Mouse (Mus musculus): ENCODE results near the gene Ech1.
"Not testable (repeated sequence)": the region's sequence is repeated elsewhere in the genome, so short reads cannot be mapped to it uniquely, and the experiment has no call there.

Gene Ech1

DNA sequence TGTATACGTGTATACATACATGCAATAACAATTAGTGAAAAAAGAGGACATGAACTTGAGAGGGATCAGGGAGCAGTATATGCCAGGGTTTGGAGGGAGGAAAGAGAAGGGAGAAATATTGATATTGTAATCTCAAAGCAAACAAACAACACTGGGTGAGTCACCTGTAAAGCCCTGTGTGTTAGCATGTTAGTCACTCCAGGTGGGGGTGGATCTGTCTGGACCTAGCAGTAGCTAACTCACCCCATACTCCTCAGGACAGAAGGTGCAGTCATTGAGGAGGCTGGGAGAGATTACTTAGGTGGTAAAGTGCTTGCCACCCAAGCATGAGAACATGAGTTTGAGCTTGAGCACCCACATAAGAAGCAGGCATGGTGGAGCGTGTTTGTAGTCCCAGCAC, 34.9 kb downstream of the Ech1 start:
- DNase-seq (ENCODE audit: low read depth, low spot score) = no peak

DNA sequence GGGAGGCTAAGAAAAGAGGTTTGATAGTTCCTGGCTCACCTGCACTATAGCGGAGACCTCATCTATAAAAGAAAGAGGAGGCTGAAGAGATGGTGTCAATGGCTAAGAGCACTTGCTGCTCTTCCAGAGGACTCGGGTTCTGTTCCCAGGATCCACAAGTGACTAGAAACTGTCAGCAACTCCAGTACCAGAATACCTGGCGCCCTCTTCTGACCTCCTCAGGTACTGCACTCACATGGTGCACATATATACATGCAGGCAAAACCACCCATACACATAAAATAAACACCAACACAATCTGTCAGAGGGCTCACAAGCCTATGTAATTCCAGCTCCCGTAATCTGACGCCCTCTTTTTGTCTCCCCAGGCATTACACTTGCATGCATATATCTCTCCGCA, 35.9 kb downstream of the Ech1 start:
- no peak for DNase-seq (ENCODE audit: low read depth, low spot score)

DNA sequence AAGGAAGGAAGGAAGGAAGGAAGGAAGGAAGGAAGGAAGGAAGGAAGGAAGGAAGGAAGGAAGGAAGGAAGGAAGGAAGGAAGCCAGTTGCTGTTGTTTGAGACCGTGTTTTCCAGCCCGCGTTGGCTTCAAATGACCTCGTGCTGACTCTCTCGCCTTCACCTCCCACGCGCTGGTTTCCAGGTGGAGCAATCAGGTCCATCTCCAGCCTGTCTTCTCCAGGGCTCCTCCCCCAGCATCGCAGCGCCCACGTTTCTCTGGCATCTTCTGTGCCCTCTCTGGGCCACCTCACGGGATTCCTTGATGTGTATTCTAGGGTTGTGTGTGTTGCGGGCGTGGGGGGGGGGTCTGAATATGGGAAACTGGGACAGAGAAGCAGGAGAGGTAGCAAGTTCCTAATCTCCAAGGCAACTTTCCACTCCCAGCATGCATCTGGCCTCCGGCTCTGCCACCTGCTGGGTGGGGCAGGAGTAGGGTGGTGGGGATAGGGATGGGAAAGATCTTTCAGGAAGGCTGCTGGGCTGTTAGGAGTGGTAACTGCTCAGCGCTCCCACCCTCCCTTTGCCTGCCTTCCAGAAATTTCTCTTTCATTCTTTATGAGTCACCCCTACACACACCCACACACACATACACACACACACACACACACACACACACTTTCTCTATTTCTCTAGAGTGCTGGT, 37.9 kb downstream of the Ech1 start:
- DNase-seq (ENCODE audit: low read depth, low spot score) = no peak

DNA sequence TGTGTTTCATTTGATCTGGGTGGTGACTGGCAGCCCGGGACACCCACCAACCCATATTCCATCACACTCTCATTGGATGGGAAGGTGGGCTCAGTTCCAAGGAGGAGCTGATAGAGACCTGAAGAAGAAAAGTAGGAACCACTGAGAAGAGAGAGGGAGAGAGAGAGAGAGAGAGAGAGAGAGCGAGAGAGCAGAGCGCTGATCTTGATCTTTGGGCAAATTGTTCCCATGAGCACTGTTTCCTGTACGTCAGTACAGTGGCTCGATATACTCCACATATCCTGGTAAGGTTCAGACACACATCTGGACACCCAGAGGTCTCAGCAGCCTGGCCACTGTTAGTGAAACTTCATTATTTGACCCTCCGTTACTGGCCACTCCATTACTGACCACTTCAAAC, 38.5 kb downstream of the Ech1 start, which contains the start of gene Lgals7:
Lgals7 (plus strand) TSS at position 314 of the 400 bp plus-strand sequence.
- DNase-seq (ENCODE audit: low read depth, low spot score) = no peak

DNA sequence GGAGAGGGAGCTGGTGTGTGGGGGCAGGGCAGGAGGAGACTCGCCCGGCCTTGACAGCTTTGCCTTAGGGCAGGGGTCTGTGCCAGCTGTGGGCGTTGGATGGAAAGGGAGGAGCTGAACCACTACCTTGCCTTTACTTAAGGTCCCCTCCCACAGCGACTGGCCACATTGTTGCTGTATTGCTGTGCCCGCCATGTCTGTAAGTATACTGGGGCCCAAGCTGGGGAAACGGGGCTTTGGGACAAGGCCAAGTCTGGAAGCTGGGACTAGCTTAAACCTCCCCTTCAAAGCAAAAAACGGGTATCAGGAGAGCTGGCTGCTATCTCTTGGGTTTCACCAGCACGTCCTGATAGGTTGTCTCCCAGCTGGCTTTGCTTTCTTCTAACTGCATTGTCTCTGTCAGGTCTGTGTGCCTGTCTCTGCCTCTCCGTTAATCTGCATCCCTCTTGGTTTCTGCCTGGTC, 39.3 kb downstream of the Ech1 start:
- no peak for DNase-seq (ENCODE audit: low read depth, low spot score)

DNA sequence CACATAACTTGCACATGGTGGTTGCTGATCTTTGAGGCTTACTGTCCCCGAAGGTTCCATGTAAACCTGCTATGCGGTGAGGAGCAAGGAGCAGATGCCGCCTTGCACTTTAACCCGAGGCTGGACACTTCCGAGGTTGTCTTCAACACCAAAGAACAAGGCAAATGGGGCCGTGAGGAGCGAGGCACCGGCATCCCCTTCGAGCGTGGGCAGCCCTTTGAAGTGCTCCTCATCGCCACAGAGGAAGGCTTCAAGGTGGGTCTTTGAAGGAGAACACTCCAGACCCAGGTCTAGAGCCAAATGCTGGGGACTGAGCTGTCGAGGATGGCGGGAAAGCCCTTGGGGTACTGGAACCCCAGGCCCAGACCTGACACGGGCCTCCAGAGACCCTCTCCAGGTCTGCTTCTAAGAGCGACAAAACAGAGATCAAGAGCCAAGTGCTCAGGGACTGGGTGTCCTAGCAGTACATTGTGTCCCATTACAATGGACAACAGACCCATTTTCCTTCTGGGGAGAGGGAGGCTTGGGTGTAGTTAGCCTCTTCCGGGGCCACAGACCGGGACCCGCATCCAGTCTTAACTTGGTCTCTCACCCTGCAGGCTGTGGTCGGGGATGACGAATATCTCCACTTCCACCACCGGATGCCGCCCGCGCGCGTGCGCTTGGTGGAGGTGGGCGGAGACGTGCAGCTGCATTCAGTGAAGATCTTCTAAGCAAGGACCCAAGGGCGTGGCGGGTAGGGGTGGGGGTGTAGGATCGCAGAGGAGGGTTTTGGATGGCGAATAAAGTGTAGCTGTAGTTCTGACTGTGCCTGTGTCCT, 40.7 kb downstream of the Ech1 start:
- peak; percentile 65 for DNase-seq (ENCODE audit: low read depth, low spot score)

DNA sequence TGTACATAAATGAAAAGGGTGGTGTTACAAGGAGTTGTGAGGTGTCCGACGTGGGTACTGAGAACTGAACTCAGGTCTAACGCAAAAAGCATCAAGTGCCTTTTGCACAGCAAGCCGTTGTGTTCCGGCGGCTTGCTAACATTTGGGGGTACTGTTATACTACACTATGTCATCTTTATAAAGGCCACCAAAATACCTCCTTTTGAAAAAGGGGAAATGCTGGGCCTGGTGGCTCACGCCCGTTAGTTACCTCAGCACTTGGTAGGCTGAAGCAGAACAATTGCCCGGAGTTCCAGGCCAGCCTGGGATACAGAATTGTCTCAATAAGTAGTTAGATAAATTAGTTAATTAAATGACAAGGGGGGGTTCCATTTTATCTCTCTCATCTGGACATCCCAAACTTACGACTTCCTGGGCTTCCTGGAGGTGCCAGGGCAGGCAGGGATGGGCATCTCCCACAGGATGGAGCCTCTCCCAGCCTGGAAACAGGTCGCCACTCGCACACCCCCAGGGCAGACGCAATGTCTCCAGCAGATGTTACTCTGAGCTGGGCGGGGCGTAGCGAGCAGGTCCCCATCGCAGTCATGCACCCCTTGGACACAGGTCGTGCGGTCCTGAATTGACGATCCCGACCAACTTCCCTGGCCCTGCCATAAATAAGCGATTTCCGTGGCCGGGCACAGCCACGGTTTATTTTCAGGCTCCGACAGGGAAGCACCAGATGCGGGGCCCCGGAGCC, 41.9 kb downstream of the Ech1 start:
- no peak for DNase-seq (ENCODE audit: low read depth, low spot score)

DNA sequence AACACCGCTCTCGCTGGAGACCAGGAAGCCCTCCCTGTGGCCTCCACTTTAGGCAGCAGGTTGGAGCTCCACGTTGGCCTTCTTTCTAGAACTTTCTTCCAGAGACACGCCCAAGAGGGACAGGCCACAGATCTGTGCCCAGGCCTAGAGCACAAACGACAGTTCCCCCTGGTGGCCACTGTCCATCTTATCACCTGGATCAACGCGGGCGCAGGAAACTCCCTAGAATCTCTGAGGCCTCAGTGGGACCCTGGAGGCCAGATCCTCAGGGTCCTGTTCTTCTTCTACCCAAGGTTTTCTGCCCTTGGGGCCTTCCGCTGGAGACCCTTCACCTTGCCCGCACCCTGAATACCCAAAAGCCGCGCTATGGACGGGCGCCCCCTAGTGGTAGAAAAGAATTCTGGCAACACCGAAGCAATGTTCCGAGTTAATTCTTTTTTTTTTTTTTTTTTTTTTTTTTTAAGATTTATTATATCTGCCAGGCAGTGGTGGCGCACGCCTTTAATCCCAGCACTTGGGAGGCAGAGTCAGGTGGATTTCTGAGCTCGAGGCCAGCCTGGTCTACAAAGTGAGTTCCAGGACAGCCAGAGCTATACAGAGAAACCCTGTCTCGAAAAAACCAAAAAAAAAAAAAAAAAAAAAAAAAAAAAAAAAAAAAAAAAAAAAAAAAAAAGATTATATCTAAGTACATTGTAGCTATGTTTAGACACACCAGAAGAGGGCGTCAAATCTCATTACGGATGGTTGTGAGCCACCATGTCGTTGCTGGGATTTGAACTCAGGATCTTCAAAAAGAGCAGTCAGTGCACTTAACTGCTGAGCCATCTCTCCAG, 42.7 kb downstream of the Ech1 start:
- not testable (repeated sequence) for DNase-seq (ENCODE audit: low read depth, low spot score)

DNA sequence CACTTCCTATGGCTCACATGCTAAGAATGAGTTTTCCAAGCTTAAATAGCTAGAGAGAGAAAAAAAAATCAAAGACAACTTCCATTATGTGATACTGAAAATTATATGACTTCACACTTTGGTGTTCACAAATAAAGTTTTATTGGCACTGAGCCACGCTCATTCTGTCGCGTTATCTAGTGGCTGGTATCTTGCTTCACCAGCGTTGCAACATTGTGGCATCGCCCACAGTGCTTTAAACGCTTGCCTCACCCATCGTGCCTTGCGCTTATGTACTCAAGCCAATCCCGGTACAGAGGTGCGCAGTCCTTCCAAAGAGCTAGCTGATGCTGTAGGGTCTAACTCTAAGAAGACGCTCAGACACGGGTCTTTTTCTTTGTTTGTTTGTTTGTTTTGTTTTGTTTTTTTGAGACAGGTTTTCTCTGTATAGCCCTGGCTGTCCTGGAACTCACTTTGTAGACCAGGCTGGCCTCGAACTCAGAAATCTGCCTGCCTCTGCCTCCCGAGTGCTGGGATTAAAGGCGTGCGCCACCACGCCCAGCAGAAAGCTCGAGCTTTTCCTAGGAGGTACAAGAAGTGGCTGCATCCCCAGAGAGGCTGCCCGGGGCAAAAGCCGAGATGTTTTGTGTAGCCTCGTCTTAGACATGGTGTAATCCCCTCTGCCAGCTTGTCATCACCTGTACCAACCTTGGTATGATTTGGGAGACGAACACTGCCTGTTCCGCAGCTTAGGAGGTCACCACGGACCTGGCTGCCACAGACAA, 46.1 kb downstream of the Ech1 start:
- DNase-seq (ENCODE audit: low read depth, low spot score) = no peak

DNA sequence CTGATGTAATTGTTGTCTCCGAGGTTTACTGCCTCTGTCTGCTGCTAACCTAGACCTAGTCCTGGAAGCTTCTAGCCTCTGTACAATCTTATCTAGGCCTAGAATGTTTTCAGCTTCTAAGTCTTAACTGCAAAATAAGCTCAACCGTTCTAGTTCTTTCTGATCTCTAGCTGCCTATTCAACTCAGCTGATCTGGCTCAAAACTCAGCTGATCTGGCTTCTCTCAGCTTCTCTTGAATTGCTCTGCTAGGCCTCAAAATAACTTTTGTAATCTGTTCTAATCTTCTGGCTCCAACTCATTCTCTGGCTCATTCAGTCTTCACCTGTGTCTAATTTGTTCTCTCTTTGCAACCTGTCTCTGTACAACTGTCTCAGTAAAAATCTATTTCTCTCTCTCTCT, 49.5 kb downstream of the Ech1 start:
- no peak for DNase-seq (ENCODE audit: low read depth, low spot score)

DNA sequence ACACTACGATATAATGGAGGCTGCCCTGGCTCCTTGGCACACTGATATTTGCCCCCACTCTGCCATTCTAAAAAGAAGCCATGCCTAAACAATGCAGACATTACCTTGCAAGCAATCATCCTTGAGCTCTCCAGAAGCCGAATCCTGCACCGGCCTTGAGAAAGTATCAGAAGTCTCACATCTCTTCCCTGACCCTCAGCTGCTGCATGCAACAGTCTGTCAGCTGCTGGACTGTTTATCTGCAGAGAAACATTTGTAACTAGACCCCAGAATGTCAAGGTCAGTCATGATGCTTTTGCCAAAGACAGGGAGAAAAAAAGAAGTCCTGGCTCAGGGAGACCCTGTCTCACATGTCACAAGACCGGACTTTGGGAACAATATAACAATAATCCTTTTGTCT, 51.1 kb downstream of the Ech1 start:
- no peak for DNase-seq (ENCODE audit: low read depth, low spot score)

DNA sequence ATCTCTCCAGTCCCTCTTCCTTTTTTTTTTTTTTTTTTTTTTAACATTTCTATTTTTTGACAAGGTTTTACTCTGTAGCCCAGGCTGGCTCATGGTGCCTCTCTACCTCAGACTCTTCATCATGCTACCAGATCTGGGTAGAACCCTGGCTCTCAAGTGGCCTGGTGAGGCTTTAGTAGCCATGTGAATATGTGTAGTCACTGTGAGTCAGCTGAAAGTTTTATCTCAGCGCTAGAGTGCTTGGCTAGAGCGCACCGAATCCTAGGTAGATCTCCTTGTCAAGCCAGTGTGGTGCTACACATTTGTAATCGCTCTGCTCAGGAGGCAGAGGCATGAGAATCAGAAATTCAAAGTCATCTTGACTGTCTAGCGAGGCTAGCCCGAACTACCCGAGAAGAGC, 52.1 kb downstream of the Ech1 start:
- DNase-seq (ENCODE audit: low read depth, low spot score) = no peak

DNA sequence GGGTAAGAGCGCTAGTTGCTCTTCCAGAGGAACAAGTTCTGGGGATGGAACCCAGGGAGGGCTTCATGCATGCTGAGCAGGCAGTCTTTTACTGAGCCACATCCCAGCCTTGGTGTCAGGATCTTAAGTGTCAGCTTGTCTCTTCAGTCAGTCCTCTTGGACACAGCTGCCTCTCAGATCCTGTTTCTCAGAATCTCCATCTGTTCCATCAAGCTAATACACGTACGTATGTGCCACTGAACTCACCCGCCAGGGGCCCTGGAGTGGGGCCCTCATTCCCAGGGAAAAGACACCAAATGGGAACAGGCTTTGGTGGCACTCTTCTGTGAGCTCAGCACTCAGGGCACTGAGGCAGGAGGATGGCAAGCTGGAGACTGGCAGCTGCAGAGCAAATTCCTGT, 52.8 kb downstream of the Ech1 start:
- DNase-seq (ENCODE audit: low read depth, low spot score) = no peak

DNA sequence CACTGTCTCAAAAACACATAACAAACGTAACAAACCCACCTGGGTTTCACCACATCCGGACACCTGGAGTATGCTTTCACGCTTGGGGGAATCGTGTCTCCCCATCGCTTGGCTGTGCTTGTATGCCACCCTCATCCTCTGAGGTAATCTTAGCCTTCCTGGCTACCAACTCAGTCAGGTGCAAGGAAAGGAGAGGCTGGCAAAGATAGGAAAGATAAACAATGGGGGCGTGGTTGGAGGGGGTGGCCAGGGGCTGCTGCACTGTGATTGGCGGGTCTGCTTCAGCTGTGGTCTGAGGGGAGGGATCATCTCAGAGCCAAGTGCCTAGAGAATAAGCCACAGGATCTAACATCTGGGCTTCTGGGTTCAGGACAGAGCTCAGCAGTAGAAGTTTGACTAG, 54.6 kb downstream of the Ech1 start:
- DNase-seq (ENCODE audit: low read depth, low spot score) = peak; percentile 65

DNA sequence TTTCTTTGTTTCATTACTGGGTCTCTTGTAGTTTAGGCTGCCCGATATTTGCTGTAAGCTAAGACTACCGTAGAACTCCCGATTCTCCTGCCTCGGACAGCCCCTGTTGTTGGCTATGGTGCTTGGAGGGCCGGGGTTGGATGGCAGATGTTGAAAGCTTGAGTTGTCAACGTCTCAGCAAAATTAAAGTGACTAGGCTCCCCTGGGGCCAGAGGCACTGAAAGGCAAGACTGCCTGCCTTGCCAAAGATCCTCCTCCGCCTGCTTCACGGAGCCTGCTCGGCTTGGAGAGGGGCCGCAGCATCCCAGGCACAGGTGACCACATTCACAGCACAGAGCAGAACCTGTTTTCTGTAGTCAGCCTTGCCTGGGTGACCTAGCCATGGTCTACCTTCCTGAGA, 55.5 kb downstream of the Ech1 start:
- DNase-seq (ENCODE audit: low read depth, low spot score) = no peak

DNA sequence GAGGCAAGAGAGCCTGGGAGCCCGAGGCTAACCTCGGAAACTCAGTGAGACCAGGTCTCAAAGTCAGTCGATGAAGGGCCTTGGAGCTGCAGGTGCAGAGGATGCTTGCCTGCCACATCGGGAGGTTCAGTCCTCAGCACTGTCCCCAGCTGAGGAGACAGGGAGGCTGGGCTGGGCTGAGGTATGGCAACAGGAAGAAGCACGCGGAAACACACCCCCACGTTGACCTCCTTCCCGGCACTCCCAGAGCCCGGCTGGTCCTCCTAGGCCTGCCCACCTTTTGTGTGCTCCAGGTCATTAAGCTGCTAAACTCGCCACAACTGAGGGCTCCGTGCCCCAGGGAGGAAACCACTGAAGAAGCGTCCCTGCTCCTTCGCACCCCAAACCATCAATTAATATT, 56.2 kb downstream of the Ech1 start, which contains the start of gene Capn12:
Capn12 (plus strand) TSS at position 224 of the 400 bp plus-strand sequence.
- no peak for DNase-seq (ENCODE audit: low read depth, low spot score)

Data from WW6 (cell line).